ENCODE assay signal across 28 mouse cellular contexts in the genomic region with DNA sequence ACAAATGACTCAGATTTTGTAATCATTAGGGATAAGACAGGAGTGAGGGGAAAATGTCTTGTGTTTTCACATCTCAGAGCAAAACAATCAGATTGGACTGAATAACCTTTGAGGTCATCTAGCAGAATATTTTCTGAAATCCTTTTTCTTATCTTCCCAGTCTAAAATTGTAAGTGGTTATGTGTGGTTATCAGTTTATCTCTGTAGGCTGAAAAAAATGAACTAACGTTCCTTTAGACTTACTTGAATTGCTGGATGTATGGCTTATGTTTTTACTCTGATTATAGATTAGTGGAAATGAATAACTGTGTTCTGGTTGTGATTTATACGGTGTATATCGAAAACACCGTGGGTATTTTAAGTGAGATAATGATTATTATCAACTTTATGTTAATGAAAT.
"Had no signal": no experiment of that assay in that cellular context is flagged by ENCODE, and none has a peak within 500 bp of the region (broad histone marks: within the 10 kb centered on the region; RNA-seq: fewer than 3 reads in every experiment).

No protein-coding gene starts in this region.

- H3K27ac ChIP-seq: limb, embryonic 10.5 days; limb, embryonic 12.5 days; limb, embryonic 13.5 days; limb, embryonic 15.5 days; liver, embryonic 12.5 days; liver, embryonic 13.5 days; liver, embryonic 14.5 days; liver, embryonic 15.5 days; lung, embryonic 15.5 days; macrophage; midbrain, embryonic 10.5 days; midbrain, embryonic 12.5 days; midbrain, embryonic 13.5 days; midbrain, embryonic 15.5 days; neural tube, embryonic 12.5 days had no signal

- H3K4me3 ChIP-seq: limb, embryonic 10.5 days; limb, embryonic 12.5 days; limb, embryonic 13.5 days; limb, embryonic 15.5 days; liver, embryonic 12.5 days; liver, embryonic 13.5 days; liver, embryonic 15.5 days; lung, embryonic 15.5 days; megakaryocyte, embryonic 14.5 days; midbrain, embryonic 10.5 days; midbrain, embryonic 12.5 days; midbrain, embryonic 13.5 days; midbrain, embryonic 15.5 days; myocyte; neural tube, embryonic 12.5 days had no signal

- DNase-seq: left cerebral cortex, postnatal 4 days; liver; liver, embryonic 13.5 days; liver, postnatal 0 days; lung, adult 18-20 months; lung, adult 2 months; lung, embryonic 14.5 days; lung, postnatal 10 days; lung, postnatal 14 days; lung, postnatal 36 days; lung, postnatal 4 days; midbrain, embryonic 14.5 days had no signal

- H3K27me3 ChIP-seq: limb, embryonic 12.5 days; limb, embryonic 13.5 days; limb, embryonic 15.5 days; liver, embryonic 12.5 days; liver, embryonic 13.5 days; liver, embryonic 15.5 days; lung, embryonic 15.5 days; megakaryocyte, embryonic 14.5 days; midbrain, embryonic 12.5 days; midbrain, embryonic 13.5 days; midbrain, embryonic 15.5 days; neural tube, embryonic 12.5 days had no signal

- H3K9me3 ChIP-seq: limb, embryonic 10.5 days; limb, embryonic 12.5 days; limb, embryonic 13.5 days; limb, embryonic 15.5 days; liver, embryonic 12.5 days; liver, embryonic 13.5 days; liver, embryonic 15.5 days; lung, embryonic 15.5 days; megakaryocyte, embryonic 14.5 days; midbrain, embryonic 10.5 days; midbrain, embryonic 12.5 days; midbrain, embryonic 13.5 days; midbrain, embryonic 15.5 days; neural tube, embryonic 12.5 days had no signal

- H3K9ac ChIP-seq: limb, embryonic 12.5 days; limb, embryonic 13.5 days; limb, embryonic 15.5 days; liver, embryonic 12.5 days; liver, embryonic 13.5 days; liver, embryonic 14.5 days; liver, embryonic 15.5 days; liver, postnatal 0 days; lung, embryonic 14.5 days; lung, embryonic 15.5 days; midbrain, embryonic 12.5 days; midbrain, embryonic 13.5 days; midbrain, embryonic 15.5 days; neural tube, embryonic 12.5 days had no signal
